Mouse (Mus musculus): Measurements from ENCODE around the gene Rnf187.

DNA sequence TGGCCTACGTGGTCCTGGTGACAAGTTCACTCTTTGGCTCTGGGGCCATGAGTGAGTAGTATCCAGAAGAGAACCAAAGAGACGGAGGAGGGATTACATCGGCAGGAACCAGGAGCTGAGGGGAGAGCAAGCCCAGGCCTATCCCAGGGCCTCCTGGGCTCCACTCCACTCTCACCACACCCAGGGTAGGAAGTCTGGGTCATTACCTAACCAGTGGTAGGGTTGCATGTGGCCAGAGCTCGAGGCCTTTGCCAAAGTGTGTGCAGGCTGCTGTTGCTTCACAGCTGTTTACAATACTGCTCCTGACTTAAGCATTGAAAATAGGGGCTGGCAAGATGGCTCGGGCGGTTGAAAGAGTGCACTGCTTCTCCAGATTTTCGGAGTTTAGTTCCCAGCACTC, 40.9 kb upstream of the Rnf187 start:
- TF ChIP-seq CTCF (IDR thresholded peaks at IDR 0.05; ENCODE audit: extremely low read depth, insufficient read length, insufficient replicate concordance, low read depth, low read length) (no peak), POLR2A (IDR thresholded peaks at IDR 0.05; ENCODE audit: low read depth, low read length) (no peak)

All from small intestine, adult 2 months (tissue).